Mouse (Mus musculus) forebrain, postnatal 0 days (tissue): ENCODE data around the gene Tecta. TPM values are rescaled to one million over a fixed set of nuclear protein-coding genes. Genes with fewer than 3 reads are reported as not detected.
A peak's percentile ranks its signal among the peaks of the same experiment; 100 is the strongest.

Source experiments
- ATAC-seq: fragments of 200-750 bp; cut with Nextera tagmentation; 2 replicates; pipeline ENCODE4 v1.8.0; 2017; ENCODE audit warnings: mild to moderate bottlenecking, moderate library complexity
- DNase-seq: peaks from one replicate; pipeline ENCODE4 v3.0.0-alpha.2; 2015
- H3K27ac ChIP-seq: fragments of 300-500 bp; sonication (generic); 2 replicates; pipeline ENCODE4 v1.5.1; 2014; ENCODE audit warnings: low read depth, mild to moderate bottlenecking, antibody characterized with exemption, low read length, moderate library complexity, mixed read lengths
- H3K27me3 ChIP-seq: fragments of 300-500 bp; sonication (generic); 2 replicates; pipeline ENCODE4 v1.6.1; 2014; ENCODE audit warnings: mild to moderate bottlenecking, low read length, mixed read lengths; ENCODE audit not compliant: insufficient read depth
- H3K36me3 ChIP-seq: fragments of 300-500 bp; sonication (generic); 2 replicates; pipeline ENCODE4 v1.6.1; 2014; ENCODE audit warnings: mild to moderate bottlenecking, moderate library complexity; ENCODE audit not compliant: insufficient read depth
- H3K4me1 ChIP-seq: fragments of 300-500 bp; sonication (generic); 2 replicates; pipeline ENCODE4 v1.6.1; 2014; ENCODE audit warnings: antibody characterized with exemption; ENCODE audit not compliant: insufficient read depth
- H3K4me2 ChIP-seq: fragments of 300-500 bp; sonication (generic); 2 replicates; pipeline ENCODE4 v1.6.1; 2014; ENCODE audit warnings: low read depth, mild to moderate bottlenecking, moderate library complexity
- H3K4me3 ChIP-seq: fragments of 300-500 bp; sonication (generic); 2 replicates; pipeline ENCODE4 v1.5.1; 2014; ENCODE audit warnings: low read depth, low read length, mixed read lengths
- H3K9ac ChIP-seq: fragments of 300-500 bp; sonication (generic); 2 replicates; pipeline ENCODE4 v1.6.1; 2014; ENCODE audit warnings: mild to moderate bottlenecking
- H3K9me3 ChIP-seq: fragments of 300-500 bp; sonication (generic); 2 replicates; pipeline ENCODE4 v1.6.1; 2016; ENCODE audit warnings: low read length
- CTCF ChIP-seq: sonication (generic); IDR thresholded peaks from 2 replicates; pipeline ENCODE4 v1.5.1; 2016; ENCODE audit warnings: antibody characterized with exemption, control low read depth, low read depth
- WGBS: fragments of 180-500 bp; shearing (Covaris S2); extraction: QIAGEN DNeasy Blood & Tissue Kit; methylation state at CpG from one replicate; pipeline ENCODE4 v1.1.7; 2014; 5-methylcytosine and 5-hydroxymethylcytosine counted together
- polyA plus RNA-seq: library from polyadenylated mRNA; unstranded; fragments of >200 nt; fragmentation: Nextera tagmentation; extraction: Ambion mirVana; gene quantifications from 2 replicates; pipeline ENCODE4 v1.2.1, GENCODE M21; 2015
- total RNA-seq: library from RNA; depleted of rRNA; stranded (reverse); fragments of >200 nt; gene quantifications from 2 replicates; pipeline ENCODE4 v1.2.3, GENCODE M21; 2014

Gene Tecta
- total and polyA plus RNA-seq, 2 experiments from 2014 or later, result 0.36 to 0.43 TPM

- Histone ChIP-seq H3K36me3 (no peaks in the 10 kb centered on the region), H3K4me2 (peak overlapping the region; percentile 40), H3K27me3 (no peaks in the 10 kb centered on the region), H3K9ac (no peak overlapping the region), H3K4me3 (no peak overlapping the region), H3K27ac (no peak overlapping the region), H3K9me3 (no peaks in the 10 kb centered on the region), H3K4me1 (no peaks in the 10 kb centered on the region)
- ATAC-seq (no peak; the same call in 1 of the 2 replicates), DNase-seq (no peak)
- WGBS, result 52% methylated on average over 29 of the region's 29 CpGs
- TF ChIP-seq CTCF, result peak; percentile 42
Measured at GRCm38 (mm10) chr9:42324640-42325394, 74.9 kb downstream of the Tecta start.

GRCm38 (mm10) chr9:42323238-42323637 lies 76.5 kb downstream of the Tecta start:
- Histone ChIP-seq H3K4me1 (no peaks in the 10 kb centered on the region), H3K9me3 (no peaks in the 10 kb centered on the region), H3K4me2 (no peak overlapping the region), H3K36me3 (no peaks in the 10 kb centered on the region), H3K4me3 (no peak overlapping the region), H3K9ac (no peak overlapping the region), H3K27ac (no peak overlapping the region), H3K27me3 (no peaks in the 10 kb centered on the region)
- DNase-seq (no peak), ATAC-seq (no peak)
- no peak for TF ChIP-seq CTCF
- WGBS, result 89% methylated on average over 8 of the region's 8 CpGs

GRCm38 (mm10) chr9:42321442-42321841 lies 78.3 kb downstream of the Tecta start:
- Histone ChIP-seq H3K9ac (no peak overlapping the region), H3K36me3 (no peaks in the 10 kb centered on the region), H3K27me3 (no peaks in the 10 kb centered on the region), H3K4me3 (no peak overlapping the region), H3K9me3 (no peaks in the 10 kb centered on the region), H3K27ac (no peak overlapping the region), H3K4me2 (no peak overlapping the region), H3K4me1 (no peaks in the 10 kb centered on the region)
- WGBS, result 88% methylated on average over 2 of the region's 2 CpGs
- DNase-seq, result no peak
- ATAC-seq, result no peak
- TF ChIP-seq CTCF, result no peak

- TF ChIP-seq CTCF, result peak; percentile 18; the same call in 1 of the 2 replicates
- no peak overlapping the region for H3K27ac ChIP-seq
- H3K9ac ChIP-seq, result no peak overlapping the region
- 88% methylated on average over 7 of the region's 7 CpGs for WGBS
- DNase-seq (no peak), ATAC-seq (no peak)
- no peak overlapping the region for H3K4me2 ChIP-seq
- no peaks in the 10 kb centered on the region for H3K27me3 ChIP-seq
- no peaks in the 10 kb centered on the region for H3K4me1 ChIP-seq
- H3K9me3 ChIP-seq, result no peaks in the 10 kb centered on the region
- H3K36me3 ChIP-seq, result no peaks in the 10 kb centered on the region
- no peak overlapping the region for H3K4me3 ChIP-seq
Measured at GRCm38 (mm10) chr9:42320616-42321015, 79.1 kb downstream of the Tecta start.

- Histone ChIP-seq H3K4me2 (no peak overlapping the region), H3K36me3 (no peaks in the 10 kb centered on the region), H3K4me1 (no peaks in the 10 kb centered on the region), H3K4me3 (no peak overlapping the region), H3K27me3 (no peaks in the 10 kb centered on the region), H3K9me3 (no peaks in the 10 kb centered on the region), H3K9ac (no peak overlapping the region), H3K27ac (no peak overlapping the region)
- no peak for TF ChIP-seq CTCF
- WGBS, result 79% methylated on average over 9 of the region's 9 CpGs
- DNase-seq, result no peak
- peak; percentile 67; the same call in 1 of the 2 replicates for ATAC-seq
Measured at GRCm38 (mm10) chr9:42318455-42318987, 81.2 kb downstream of the Tecta start.

GRCm38 (mm10) chr9:42317337-42317736 lies 82.4 kb downstream of the Tecta start:
- Histone ChIP-seq H3K4me1 (no peaks in the 10 kb centered on the region), H3K4me2 (no peak overlapping the region), H3K27me3 (no peaks in the 10 kb centered on the region), H3K27ac (no peak overlapping the region), H3K9me3 (no peaks in the 10 kb centered on the region), H3K9ac (no peak overlapping the region), H3K4me3 (no peak overlapping the region), H3K36me3 (no peaks in the 10 kb centered on the region)
- ATAC-seq (no peak), DNase-seq (no peak)
- WGBS, result 52% methylated on average over 3 of the region's 3 CpGs
- TF ChIP-seq CTCF, result peak; percentile 13; the same call in 1 of the 2 replicates

GRCm38 (mm10) chr9:42315816-42316215 lies 83.9 kb downstream of the Tecta start:
- no peak overlapping the region for H3K27ac ChIP-seq
- 63% methylated on average over 3 of the region's 3 CpGs for WGBS
- H3K4me2 ChIP-seq, result no peak overlapping the region
- H3K27me3 ChIP-seq, result no peaks in the 10 kb centered on the region
- H3K4me1 ChIP-seq, result no peaks in the 10 kb centered on the region
- no peak overlapping the region for H3K4me3 ChIP-seq
- H3K36me3 ChIP-seq, result no peaks in the 10 kb centered on the region
- DNase-seq (no peak), ATAC-seq (no peak)
- no peak for TF ChIP-seq CTCF
- no peaks in the 10 kb centered on the region for H3K9me3 ChIP-seq
- no peak overlapping the region for H3K9ac ChIP-seq
